Mouse (Mus musculus) large intestine, adult 2 months (tissue): Measurements from ENCODE around the gene Olfr398. TPM values are rescaled to one million over a fixed set of nuclear protein-coding genes. Genes with fewer than 3 reads are reported as not detected.

ENCODE experiments used
- DNase-seq: peaks from one replicate; pipeline ENCODE4 v3.0.0-alpha.2; 2012; ENCODE audit warnings: low read depth, low spot score
- WGBS: fragments of 180-500 bp; shearing (Covaris S2); methylation state at CpG from one replicate; pipeline ENCODE4 v1.1.7; 2018; 5-methylcytosine and 5-hydroxymethylcytosine counted together
- polyA plus RNA-seq: library from polyadenylated mRNA; depleted of rRNA; stranded (reverse); fragments of >200 nt; gene quantifications from 2 replicates; pipeline ENCODE4 v1.2.3, GENCODE M21; 2012; rRNA removed

Olfr398 gene
- polyA plus RNA-seq: not detected in 2 replicates

GRCm38 (mm10) chr11:73990307-73990706 is at the start of gene Olfr398:
Gene Olfr398 (minus strand): TSS chr11:73990407.
- DNase-seq: no peak

- DNase-seq: no peak
Observed at GRCm38 (mm10) chr11:73993115-73993514, 2.9 kb upstream of the Olfr398 start.

- 62% methylated on average over 1 of the region's 1 CpGs for WGBS
Observed at GRCm38 (mm10) chr11:73960517-73960916, 29.7 kb downstream of the Olfr398 start, which contains the start of gene Olfr397. Gene Olfr397 (plus strand): TSS chr11:73960817.

GRCm38 (mm10) chr11:73936377-73936776 is 53.8 kb downstream of the Olfr398 start, which contains the start of gene Olfr23:
Gene Olfr23 (plus strand): TSS chr11:73936677.
- DNase-seq: no peak

More at GRCm38 (mm10) chr11:73960517-73960916, 29.7 kb downstream of the Olfr398 start, which contains the start of gene Olfr397:
- DNase-seq: no peak

Other genes starting within 250 kb of the Olfr398 start
- not detected in 2 replicates for gene Olfr389, start 209.7 kb downstream of the Olfr398 start, polyA plus RNA-seq
- gene Olfr390, start 207.4 kb downstream of the Olfr398 start, polyA plus RNA-seq: not detected in 2 replicates
- 0.04 TPM in 1 of 2 replicates, not detected in the other for gene Olfr391-ps, start 187.4 kb downstream of the Olfr398 start, polyA plus RNA-seq
- gene Olfr392, start 173.4 kb downstream of the Olfr398 start, polyA plus RNA-seq: not detected in 2 replicates
- gene Olfr393, start 139.0 kb downstream of the Olfr398 start, polyA plus RNA-seq: not detected in 2 replicates
- not detected in 2 replicates for gene Olfr394, start 99.6 kb downstream of the Olfr398 start, polyA plus RNA-seq
- not detected in 2 replicates for gene Olfr395, start 81.1 kb downstream of the Olfr398 start, polyA plus RNA-seq
- not detected in 2 replicates for gene Olfr23, start 53.7 kb downstream of the Olfr398 start, polyA plus RNA-seq
- not detected in 2 replicates for gene Olfr397, start 29.6 kb downstream of the Olfr398 start, polyA plus RNA-seq
- gene Olfr139, start 66.1 kb upstream of the Olfr398 start, polyA plus RNA-seq: not detected in 2 replicates
- gene Olfr399, start 66.2 kb upstream of the Olfr398 start, polyA plus RNA-seq: not detected in 2 replicates
- not detected in 2 replicates for gene Zfp616, start 79.5 kb upstream of the Olfr398 start, polyA plus RNA-seq
- gene Olfr401, start 123.3 kb upstream of the Olfr398 start, polyA plus RNA-seq: not detected in 2 replicates
- gene Olfr402, start 163.1 kb upstream of the Olfr398 start, polyA plus RNA-seq: not detected in 2 replicates
- gene Olfr403, start 195.8 kb upstream of the Olfr398 start, polyA plus RNA-seq: not detected in 2 replicates
- gene Olfr43, start 221.0 kb upstream of the Olfr398 start, polyA plus RNA-seq: not detected in 2 replicates